Mouse (Mus musculus) olfactory bulb, adult 2 months (tissue): Measurements from ENCODE around the gene Fnbp4.

ENCODE experiments used
- CTCF ChIP-seq: fragments of 200-500 bp; IDR thresholded peaks from 2 replicates; pipeline ENCODE4 v1.5.1; 2012; ENCODE audit warnings: low read depth, mild to moderate bottlenecking, low read length, moderate library complexity; ENCODE audit not compliant: insufficient read depth
- POLR2A ChIP-seq: fragments of 200-500 bp; IDR thresholded peaks from 2 replicates; pipeline ENCODE4 v1.6.1; 2012; ENCODE audit warnings: mild to moderate bottlenecking, low read depth, low read length, moderate library complexity; ENCODE audit not compliant: insufficient read depth

DNA sequence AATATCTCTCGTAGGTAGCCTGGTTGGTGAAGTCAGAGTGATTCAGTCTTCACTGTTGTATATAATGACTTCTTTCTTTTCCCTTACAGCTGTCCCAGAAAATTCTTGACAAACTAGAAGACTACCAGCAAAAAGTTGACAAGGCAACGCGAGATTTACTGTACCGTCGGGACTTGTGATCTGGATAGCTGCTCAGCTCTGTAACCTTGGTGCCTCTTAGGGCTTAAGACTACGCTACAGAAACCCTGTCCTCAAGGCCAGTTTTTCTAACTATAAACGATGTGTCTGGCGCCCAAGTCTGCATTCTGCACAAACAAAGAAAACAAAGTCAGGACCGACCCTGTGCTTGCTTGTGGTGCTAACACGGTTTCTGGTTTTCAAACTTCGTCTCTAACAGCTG, 9.8 kb upstream of the Fnbp4 start:
- TF ChIP-seq POLR2A (no peak), CTCF (no peak)
